Mouse (Mus musculus): ENCODE results near the gene Cend1.
"Not testable (repeated sequence)": the region's sequence is repeated elsewhere in the genome, so short reads cannot be mapped to it uniquely, and the experiment has no call there.

The Cend1 gene

DNA sequence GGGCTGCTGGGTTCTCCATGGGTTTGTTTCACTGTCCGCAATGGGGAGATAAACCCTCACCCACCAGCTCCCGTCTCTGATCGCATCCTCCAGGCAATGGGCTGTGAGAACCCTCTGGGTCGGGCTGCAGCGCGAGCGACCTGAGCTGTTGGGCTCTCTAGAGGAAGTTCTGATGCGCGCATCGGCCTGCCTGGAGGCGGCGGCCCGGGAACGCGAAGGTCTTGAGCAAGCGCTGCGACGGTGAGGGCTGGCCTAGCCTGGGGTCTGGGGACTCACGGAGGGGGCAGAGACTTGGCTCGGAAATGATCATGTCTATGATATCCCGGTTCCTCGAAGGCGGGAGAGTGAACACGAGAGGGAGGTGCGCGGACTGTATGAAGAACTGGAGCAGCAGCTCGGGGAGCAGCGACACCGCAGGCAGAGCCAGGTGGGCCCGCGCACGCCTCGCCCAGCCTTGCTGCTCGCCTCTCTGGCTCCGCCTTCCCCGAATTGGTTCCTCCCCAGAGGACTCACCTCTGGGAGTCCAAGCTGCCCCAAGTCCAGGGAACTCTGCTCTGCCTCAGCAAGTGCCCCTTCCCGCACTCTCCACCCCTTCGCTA, 35.4 kb upstream of the Cend1 start:
- DNase-seq (ENCODE audit: low read depth), result peak; percentile 43

DNA sequence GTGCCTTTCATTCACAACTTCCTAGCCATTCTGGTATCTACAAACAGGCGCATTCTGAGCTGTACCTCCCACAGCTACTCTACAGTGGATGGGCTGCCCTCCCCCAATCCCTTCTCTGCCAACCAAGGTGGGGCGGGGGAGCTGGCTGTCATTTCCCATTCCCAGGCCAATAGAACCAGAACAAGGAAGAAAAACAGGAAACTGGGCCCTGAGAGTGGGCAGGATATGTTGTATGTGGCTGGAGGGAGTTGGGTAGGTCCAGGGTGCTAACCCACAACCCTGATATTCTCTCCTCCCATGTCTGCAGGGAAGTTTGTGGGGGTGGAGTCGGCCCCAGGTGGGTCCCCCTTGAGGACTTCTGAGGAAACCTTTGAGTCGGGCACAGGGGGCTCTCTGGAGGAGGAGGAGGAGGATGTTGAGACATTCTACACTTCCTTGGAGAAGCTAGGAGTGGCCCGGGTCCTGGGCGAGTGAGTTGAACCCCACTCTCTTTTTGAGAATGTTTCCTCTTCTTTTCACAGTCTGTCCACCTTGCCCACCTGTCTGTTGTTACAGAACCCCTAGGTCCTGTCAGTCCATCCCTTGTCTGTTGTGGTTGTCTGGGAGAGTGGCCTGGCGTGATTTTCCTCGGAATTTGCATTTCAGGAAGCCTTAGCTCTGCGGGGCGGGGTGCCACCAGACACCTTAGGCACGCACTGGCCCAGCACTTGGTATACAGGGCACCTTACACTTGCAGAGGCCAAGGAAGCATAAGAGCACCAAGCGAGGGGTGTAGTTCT, 34.7 kb upstream of the Cend1 start:
- no peak for DNase-seq (ENCODE audit: low read depth)

DNA sequence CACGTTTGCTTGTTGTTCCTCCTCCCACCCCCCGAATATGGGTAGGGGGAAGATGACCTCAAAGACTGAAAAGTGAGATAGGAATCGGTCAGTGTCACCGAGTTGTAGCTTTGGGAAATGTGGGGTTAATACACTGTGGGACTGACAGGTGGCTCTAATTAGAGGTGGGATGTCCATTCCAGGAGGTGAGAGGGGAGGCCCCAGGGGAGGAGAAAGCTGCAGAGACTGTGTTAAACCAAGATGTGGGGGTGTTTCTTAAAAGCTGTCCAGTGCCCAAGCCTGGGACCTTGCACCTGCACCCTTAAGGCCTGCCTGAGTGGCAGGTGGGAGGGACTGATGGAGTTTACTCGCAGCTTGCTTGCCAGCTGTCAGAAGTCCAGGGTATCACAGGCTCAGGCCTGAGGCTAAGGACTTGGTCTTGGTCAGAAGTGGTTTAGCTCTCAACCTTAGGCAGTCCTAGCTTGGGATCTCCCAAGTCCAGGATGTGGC, 33.1 kb upstream of the Cend1 start:
- DNase-seq (ENCODE audit: low read depth), result no peak

DNA sequence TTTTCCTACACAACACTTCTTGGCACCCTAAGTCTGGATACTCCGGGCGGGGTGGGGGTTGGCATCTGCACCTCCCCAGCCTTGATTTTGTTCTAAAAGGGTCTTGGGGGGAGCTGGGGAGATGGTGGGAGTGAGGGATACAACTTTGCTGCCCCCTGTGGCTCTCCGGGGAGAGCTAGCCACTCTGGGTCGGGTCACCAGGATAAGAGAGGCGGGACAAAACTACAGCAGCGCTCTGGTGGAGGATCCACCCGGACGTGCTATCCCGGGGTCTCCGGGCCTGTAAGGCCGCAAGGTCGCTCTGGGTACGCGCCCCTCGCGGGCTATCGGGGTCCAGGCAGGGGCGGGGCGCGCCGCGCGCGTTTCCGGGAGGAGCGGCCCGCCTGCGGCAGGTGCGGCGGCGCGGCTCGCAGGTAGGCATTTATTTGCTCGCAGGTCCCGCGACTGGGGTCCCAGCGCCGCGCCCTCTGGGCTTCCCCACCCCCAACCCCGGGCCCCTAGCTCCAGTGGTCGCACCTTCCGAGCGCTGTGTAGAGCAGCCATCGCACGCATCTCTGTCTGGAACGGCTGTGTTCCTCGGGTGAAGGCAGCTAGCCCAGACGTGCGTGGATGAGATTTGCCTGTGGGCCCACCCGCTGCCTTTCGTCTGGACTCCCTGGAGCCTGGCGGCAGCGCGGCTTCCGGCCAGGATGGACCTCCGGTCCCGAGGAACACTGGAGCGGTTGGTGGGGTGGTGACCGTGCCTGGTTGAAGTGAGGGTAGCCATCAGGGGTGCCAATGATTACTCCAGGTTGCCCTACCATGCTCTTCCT, 32.4 kb upstream of the Cend1 start:
- DNase-seq (ENCODE audit: low read depth), result no peak

DNA sequence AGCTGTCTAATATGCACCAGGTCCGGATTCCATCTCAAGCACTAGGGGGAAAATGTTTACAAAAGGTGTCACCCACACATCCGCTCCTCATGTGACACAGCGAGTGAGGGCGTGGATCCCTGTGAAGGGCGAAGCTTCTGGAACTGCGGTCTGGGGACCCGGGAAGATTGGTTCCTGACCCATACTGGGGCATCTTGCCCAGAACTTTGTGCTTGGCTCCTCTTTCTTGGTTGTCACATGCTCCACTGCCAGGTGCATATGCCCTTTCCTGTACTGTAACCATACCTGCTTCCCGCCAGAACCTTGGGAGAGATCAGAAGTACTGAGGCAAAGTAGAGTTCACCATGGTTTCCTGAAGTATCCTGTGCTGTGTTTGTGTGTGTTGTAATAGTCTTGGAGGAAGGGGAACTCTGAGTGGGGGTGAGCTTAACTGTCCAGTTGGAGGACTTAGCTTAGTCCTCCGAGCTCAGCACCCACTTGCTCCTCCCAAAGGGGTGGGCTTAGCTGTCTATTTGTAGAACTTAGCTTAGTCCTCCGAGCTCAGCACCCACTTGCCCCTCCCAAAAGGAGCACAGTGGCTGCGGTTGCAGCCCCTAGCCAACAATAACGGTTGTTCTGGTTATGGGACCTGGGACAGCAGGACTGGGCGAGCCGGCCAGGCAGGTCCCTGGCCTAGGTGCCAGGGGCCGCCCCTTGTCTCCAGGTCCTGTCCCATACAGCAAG, 31.3 kb upstream of the Cend1 start, which contains the start of gene Cracr2b:
Cracr2b (plus strand) TSS at position 704 of the 723 bp plus-strand sequence.
- DNase-seq (ENCODE audit: low read depth), result no peak

DNA sequence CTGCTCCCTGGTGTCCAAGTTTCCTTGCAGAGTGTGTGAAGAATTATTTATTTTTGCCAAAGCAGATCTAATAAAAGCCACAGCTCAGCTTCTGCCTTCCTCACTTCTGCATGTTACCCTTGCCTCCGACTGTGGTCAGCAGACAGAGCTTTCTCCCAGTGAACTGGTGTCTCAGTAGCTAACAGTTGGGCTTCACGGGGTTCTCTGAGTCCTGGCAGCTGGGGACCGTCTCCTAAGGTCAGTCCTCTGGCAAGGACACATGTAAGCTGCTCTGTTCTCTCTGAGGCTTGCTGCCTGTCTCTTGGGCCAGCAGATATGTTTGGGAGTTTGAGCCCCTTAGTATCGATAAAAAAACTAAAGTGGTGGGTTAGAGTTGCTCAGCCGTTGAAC, 30.7 kb upstream of the Cend1 start:
- no peak for DNase-seq (ENCODE audit: low read depth)

DNA sequence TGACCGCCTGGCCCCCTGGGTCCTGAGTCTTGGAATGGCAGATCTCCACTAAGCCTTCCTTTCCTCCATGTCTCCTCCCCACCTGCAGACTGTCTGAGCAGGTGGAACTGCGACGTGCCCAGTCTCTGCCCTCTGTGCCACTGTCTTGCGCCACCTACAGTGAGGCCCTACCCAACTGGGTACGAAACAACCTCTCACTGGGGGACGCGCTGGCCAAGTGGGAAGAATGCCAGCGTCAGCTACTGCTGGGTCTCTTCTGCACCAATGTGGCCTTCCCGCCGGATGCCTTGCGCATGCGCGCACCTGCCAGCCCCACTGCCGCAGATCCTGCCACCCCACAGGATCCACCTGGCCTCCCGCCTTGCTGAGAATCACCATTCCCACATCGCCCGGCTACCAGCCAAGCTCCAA, 30.0 kb upstream of the Cend1 start:
- no peak for DNase-seq (ENCODE audit: low read depth)

DNA sequence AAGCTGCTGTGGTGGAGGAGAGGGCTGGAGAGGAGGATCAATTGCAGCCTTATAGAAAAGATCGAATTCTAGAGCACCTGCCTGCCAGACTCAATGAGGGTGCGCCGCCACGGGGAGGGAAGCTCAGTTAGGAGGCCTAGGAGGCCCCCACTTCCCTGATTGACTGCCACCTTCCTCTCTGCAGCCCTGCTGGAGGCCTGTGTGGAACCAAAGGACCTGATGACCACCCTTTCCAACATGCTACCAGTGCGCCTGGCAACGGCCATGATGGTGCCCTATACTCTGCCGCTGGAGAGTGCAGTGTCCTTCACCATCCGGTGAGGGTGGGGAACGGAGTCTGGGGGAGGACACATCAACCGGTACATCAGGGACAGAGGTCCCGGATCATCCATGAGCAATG, 29.4 kb upstream of the Cend1 start:
- DNase-seq (ENCODE audit: low read depth), result no peak

DNA sequence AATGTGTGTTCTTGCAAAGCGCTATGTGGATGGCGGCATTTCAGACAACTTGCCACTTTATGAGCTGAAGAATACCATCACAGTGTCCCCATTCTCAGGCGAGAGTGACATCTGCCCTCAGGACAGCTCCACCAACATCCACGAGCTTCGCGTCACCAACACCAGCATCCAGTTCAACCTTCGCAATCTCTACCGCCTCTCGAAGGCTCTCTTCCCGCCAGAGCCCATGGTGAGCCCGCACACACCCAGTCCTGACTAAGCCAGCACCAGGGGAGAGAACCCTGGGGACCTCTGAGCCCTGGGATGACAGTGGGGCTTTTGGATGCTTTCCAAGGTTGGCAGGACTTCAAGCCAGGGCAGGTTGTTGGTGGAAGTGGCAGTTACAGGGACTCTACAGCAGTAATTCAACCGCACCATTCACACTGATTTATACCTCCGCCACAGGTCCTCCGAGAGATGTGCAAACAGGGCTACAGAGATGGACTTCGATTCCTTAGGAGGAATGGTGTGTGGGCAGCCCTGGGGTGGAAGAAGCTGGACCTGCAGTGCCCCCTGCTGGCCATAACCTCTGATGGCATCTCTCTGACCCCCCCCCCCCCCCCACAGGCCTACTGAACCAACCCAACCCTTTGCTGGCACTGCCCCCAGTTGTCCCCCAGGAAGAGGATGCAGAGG, 28.8 kb upstream of the Cend1 start:
- peak; percentile 83 for DNase-seq (ENCODE audit: low read depth)

DNA sequence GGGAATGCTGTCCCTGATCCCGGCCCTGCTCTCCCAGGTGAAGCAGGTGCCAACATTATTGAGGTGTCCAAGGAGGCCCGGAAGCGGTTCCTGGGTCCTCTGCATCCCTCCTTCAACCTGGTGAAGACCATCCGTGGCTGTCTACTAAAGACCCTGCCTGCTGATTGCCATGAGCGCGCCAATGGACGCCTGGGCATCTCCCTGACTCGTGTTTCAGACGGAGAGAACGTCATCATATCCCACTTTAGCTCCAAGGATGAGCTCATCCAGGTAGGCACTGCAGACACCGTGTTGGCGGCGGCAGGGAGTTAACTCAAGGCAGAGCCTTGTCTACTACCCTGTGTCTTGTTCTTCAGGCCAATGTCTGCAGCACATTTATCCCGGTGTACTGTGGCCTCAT, 27.9 kb upstream of the Cend1 start:
- no peak for DNase-seq (ENCODE audit: low read depth)

DNA sequence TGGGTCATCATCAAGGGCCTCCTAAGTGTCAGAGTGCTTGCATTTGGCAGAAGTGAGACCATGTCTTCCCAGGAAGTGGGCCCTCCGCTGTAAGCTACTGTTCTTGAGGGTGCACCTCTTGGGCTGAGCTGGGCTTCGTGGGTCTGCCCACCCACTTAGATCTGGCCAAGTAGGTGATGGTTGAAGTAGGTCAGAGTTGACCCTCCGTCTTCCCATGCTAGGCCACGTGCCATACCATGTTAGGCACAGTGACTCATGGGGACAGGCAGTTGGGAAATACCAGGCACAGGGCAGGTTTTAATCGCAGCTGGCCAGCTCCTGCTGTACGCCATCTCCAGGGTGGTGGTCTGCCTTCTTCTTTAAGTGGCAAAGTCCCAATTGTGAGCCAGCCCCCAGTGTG, 27.4 kb upstream of the Cend1 start:
- DNase-seq (ENCODE audit: low read depth), result no peak

DNA sequence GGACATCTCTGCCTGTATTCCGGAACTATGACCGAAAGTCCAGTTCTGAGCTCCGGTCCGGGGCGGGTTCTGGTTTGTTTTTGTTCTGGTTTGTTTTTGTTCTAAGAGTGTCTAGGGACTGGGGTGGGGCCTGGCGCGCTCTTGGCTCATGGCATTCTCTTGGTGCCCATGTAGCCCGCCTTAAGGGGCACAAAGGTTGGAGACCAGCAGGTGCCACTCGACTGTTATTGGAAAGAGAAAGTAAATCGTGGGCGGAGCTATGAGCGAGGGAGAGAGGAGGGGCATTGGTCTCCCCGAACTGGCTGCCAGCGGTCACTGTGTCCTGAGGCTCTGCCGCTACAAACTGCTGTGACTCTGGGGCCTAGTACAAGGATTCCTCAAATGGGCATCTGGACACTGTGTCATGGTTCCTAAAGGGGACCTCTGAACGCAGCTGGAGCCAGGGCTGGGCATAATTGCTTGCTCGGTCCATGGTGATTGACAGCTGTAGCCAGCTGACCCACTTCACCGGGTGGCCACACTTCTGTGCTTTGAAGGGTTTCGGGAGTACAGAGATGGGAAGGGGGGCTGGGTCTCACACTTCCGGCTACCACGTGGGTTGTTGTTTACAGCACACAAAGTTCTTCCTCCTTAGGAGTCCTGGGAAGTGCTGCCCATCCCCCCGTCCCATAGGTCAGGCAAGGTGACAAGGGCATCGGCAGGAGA, 26.5 kb upstream of the Cend1 start:
- DNase-seq (ENCODE audit: low read depth), result peak; percentile 74

DNA sequence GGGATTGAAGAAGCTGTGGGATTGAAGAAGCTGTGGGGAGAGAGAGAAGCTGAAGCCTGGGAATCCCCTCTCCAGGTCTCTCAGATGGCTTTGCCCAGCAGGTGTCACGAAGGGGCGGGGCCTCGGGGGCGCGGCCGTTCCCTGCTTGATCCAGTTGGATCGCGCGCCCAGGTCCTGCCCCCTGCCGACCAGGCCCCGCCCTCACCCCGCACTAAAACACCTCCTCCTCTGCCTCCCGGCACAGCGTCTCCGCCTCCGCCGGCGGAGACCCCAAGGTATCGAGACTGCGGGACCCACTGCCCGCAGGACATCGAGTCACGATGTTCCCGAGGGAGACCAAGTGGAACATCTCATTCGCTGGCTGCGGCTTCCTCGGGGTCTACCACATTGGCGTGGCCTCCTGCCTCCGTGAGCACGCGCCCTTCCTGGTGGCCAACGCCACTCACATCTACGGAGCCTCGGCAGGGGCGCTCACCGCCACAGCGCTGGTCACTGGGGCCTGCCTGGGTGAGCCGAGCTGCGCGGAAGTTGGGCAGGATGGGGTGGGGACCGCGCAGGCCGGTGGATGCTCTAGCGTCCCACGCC, 25.8 kb upstream of the Cend1 start, which contains the start of gene Pnpla2:
Pnpla2 (plus strand) TSS at position 232 of the 585 bp plus-strand sequence.
- peak; percentile 94 for DNase-seq (ENCODE audit: low read depth)

DNA sequence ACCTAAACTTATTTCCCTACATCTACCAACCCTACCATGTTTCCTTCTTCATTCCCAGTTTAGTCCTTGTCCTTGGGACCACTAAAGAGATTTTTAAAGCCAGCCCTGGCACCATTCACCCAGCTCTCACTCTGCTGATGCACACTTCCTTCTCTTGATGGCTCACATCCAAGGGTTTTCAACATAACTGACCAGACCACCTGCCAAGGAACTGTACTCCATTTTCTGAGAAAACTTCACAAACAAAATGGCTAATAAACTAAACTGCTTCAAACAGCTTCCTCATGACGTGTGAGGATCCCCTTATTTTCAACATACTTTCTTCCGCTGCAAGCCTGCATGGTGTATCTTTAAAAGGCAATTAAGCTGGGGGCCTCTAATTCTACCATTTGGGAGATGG, 24.3 kb upstream of the Cend1 start:
- no peak for DNase-seq (ENCODE audit: low read depth)

DNA sequence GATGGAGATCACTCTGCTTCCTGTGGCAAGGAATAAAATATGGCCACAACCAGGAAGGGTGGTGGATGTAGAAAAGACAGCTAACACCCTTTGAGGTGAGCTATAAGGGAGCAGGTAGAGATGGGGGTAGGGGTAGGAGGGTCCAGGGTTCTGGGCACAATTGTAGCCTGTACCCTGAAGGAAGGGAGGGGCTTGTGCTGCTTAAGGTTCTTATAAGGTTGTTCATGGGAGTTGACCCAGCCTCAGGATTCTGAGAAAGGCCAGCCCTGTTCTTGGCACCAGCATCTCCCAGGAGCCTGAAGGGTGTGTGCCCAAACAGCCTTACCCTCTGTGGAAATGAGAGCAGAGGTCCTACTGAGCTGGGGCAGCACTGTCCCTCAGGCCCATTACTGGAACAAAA, 22.6 kb upstream of the Cend1 start:
- no peak for DNase-seq (ENCODE audit: low read depth)

DNA sequence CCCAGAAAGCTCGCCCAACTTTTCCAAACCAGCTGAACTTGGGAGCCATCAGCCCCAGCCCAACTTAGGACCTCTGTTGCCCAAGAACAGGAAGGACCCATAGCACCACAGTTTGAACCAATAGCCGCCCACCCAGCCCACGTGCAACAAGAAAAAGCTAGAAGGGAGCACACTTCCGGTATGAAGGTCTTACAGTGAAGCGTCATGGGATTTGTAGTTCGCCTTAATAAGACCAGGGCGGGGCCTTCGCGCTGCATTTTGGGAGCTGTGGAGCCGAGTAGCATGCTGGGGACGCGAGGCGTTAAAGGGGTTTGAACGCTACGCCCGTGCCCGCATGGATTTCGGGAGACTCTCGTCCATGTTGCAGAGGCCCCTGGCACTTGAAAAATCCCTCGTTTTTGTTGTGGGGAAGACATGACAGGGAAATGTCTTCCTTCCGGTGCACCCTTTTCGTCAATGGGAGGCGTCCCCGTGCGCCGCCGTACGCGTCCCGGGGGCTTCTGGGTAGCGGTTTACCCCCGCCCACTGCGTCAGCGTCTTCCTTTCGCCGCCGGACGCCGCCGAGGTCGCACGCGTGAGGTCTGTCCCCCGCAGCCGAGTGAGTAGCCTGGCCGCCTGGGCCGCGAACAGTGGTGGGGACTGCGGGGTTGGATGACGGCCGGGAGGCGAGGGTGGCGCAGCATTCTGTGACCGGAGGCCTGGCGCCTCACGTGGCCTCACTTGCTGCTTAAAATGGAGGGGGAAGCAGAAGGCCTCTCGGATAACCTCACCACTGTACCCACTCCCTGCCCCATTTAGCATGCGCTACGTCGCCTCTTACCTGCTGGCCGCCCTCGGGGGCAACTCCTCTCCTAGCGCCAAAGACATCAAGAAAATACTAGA, 18.1 kb upstream of the Cend1 start, which contains the start of gene Rplp2:
Rplp2 (plus strand) TSS at position 261 of the 882 bp plus-strand sequence.
- DNase-seq (ENCODE audit: low read depth), result peak; percentile 95

DNA sequence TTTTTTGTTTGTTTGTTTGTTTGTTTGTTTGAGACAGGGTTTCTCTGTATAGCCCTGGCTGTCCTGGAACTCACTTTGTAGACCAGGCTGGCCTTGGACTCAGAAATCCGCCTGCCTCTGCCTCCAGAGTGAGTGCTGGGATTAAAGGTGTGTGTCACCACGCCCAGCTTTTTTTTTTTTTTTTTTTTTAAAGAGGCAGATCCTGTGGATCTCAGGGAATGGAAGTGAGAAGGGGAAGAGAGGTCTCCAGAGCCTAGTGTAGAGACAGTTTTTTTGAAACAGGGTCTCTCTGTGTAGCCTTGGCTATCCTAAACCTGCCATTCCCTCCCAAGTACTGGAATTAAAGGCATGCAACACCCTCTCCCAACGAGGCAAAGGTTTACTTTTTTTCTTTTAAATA, 17.1 kb upstream of the Cend1 start:
- not testable (repeated sequence) for DNase-seq (ENCODE audit: low read depth)

DNA sequence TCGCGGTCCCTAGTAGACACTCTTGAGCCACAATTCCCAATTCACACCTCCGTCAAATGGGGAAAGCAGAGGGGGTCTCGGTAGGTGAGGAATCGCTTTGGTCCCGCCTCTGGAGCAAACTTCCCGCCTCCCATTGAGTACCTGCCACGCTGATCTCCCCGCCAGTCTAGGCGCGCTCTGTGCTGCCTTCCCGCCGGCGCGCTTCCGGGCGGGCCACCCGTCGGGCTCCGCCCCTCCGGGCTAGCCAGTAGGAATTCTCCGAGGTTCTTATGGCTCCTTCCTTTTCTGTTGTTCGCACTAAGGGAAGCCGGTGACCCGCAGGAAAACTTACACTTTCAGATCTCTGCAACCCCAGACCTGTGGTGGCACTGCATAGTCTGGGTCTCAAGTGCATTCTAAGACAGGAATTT, 14.5 kb upstream of the Cend1 start, which contains the start of gene Pidd1:
Pidd1 (minus strand) TSS at position 198 of the 410 bp plus-strand sequence.
- DNase-seq (ENCODE audit: low read depth), result peak; percentile 66
